Mouse (Mus musculus) limb, embryonic 14.5 days (tissue): ENCODE results near the gene Sdk2. TPM values are rescaled to one million over a fixed set of nuclear protein-coding genes. Genes with fewer than 3 reads are reported as not detected.

Experiments used
- ATAC-seq: fragments of 200-750 bp; cut with Nextera tagmentation; 2 replicates; pipeline ENCODE4 v1.8.0; 2017; ENCODE audit warnings: low read depth, moderate number of reproducible peaks, moderate TSS enrichment; ENCODE audit not compliant: low FRiP score
- DNase-seq: peaks from one replicate; pipeline ENCODE4 v3.0.0-alpha.2; 2015; ENCODE audit warnings: low spot score
- H3K27ac ChIP-seq: fragments of 300-500 bp; sonication (generic); replicated peaks from 2 replicates; pipeline ENCODE4 v1.5.1; 2014; ENCODE audit warnings: low read depth, mild to moderate bottlenecking, low read length, moderate library complexity, mixed read lengths
- H3K27me3 ChIP-seq: fragments of 300-500 bp; sonication (generic); 2 replicates; pipeline ENCODE4 v1.6.1; 2014; ENCODE audit warnings: low read length, mixed read lengths; ENCODE audit not compliant: control insufficient read depth, insufficient read depth
- H3K36me3 ChIP-seq: fragments of 300-500 bp; sonication (generic); 2 replicates; pipeline ENCODE4 v1.6.1; 2014; ENCODE audit warnings: mild to moderate bottlenecking, low read length, moderate library complexity, mixed read lengths; ENCODE audit not compliant: control insufficient read depth, insufficient read depth
- H3K4me1 ChIP-seq: fragments of 300-500 bp; sonication (generic); 2 replicates; pipeline ENCODE4 v1.6.1; 2014; ENCODE audit warnings: antibody characterized with exemption, low read length, mixed read lengths; ENCODE audit not compliant: control insufficient read depth, insufficient read depth
- H3K4me2 ChIP-seq: fragments of 300-500 bp; sonication (generic); replicated peaks from 2 replicates; pipeline ENCODE4 v1.6.1; 2014; ENCODE audit warnings: low read depth, mild to moderate bottlenecking, low read length, moderate library complexity; ENCODE audit not compliant: severe bottlenecking
- H3K4me3 ChIP-seq: fragments of 300-500 bp; sonication (generic); replicated peaks from 2 replicates; pipeline ENCODE4 v1.5.1; 2014; ENCODE audit warnings: low read length
- H3K9ac ChIP-seq: fragments of 300-500 bp; sonication (generic); 2 replicates; pipeline ENCODE4 v1.6.1; 2014; ENCODE audit warnings: mild to moderate bottlenecking, low read depth, low read length, moderate library complexity; ENCODE audit not compliant: severe bottlenecking
- H3K9me3 ChIP-seq: fragments of 300-500 bp; sonication (generic); 2 replicates; pipeline ENCODE4 v1.6.1; 2016; ENCODE audit warnings: low read length; ENCODE audit not compliant: control insufficient read depth
- POLR2A ChIP-seq: fragments of 200-500 bp; IDR thresholded peaks from 2 replicates; pipeline ENCODE4 v1.8.0; 2012; ENCODE audit warnings: inconsistent platforms, mild to moderate bottlenecking, moderate library complexity, borderline replicate concordance; ENCODE audit not compliant: insufficient read depth, insufficient read length; ENCODE audit errors: extremely low read depth
- WGBS: fragments of 180-500 bp; shearing (Covaris S2); extraction: QIAGEN DNeasy Blood & Tissue Kit; methylation state at CpG from one replicate; pipeline ENCODE4 v1.1.7; 2014; 5-methylcytosine and 5-hydroxymethylcytosine counted together
- polyA plus RNA-seq, 2 experiments: library from polyadenylated mRNA; depleted of rRNA in 1 of 2; stranded (reverse) in 1 of 2; unstranded in 1 of 2; fragments of >200 nt; fragmentation: Nextera tagmentation in 1 of 2; extraction: Ambion mirVana in 1 of 2; gene quantifications; 2 replicates each; pipeline versions ENCODE4 v1.2.1 to v1.2.3; 2012 to 2014

Sdk2 gene
- polyA plus RNA-seq, 2 experiments = 8.0 to 11.6 TPM

DNA sequence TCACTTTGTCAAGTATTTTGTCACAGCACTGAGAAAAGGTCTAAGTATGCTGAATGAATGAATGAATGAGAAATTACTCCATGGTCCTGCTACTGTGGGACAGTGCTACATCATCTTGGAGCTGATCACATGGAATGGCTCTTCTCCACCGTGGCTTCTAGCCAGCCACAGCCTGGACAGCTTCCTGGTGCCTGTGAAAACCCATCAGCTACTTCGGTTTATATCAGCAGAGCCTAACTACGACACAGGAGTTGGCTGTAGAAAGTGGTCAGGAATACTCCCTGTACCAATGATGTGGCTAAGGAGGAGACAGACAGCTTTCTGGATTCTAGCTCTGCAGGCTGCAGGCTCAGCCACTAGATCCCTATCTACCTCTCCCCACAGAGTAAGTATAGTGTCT lies 63.7 kb downstream of the Sdk2 start:
- H3K36me3 ChIP-seq = no peaks in the 10 kb centered on the region
- TF ChIP-seq POLR2A = no peak
- H3K27ac ChIP-seq = no peak overlapping the region
- H3K27me3 ChIP-seq = no peaks in the 10 kb centered on the region
- no peaks in the 10 kb centered on the region for H3K9me3 ChIP-seq
- no peak overlapping the region for H3K9ac ChIP-seq
- no peak for ATAC-seq
- no peak overlapping the region for H3K4me2 ChIP-seq
- 0 out of 2 replicates have a peak, but pooled peaks cover 5% of the 10 kb centered on the region for H3K4me1 ChIP-seq
- H3K4me3 ChIP-seq = no peak overlapping the region
- 73% methylated on average over 3 of the region's 3 CpGs for WGBS
- DNase-seq = no peak

GRCm38 (mm10) chr11:114000051-114000450 lies 66.8 kb downstream of the Sdk2 start:
- Histone ChIP-seq H3K36me3 (no peaks in the 10 kb centered on the region), H3K9me3 (no peaks in the 10 kb centered on the region), H3K4me3 (no peak overlapping the region), H3K4me1 (no peaks in the 10 kb centered on the region), H3K27ac (no peak overlapping the region), H3K27me3 (no peaks in the 10 kb centered on the region), H3K4me2 (no peak overlapping the region), H3K9ac (no peak overlapping the region)
- 25% methylated on average over 6 of the region's 6 CpGs for WGBS
- no peak for DNase-seq
- ATAC-seq = no peak
- TF ChIP-seq POLR2A = no peak

DNA sequence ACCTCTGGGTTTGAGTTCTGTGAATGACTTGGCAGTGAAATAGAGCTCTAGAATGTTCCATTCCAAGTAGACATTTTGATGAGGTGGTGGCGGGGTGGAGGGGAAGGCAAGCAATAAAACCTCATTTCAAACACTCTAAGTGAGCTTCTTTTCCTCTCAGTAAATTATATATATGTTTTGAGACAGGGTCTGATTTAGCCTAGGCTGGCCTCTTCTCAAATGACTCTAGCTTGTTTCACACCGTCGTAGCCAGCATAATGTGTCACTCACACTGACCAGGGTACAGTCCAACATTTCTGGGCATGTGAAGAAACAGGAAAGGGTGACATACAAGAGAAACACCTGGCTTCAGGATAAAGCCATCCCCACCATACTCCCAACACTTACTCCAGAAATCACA lies 68.1 kb downstream of the Sdk2 start:
- Histone ChIP-seq H3K36me3 (no peaks in the 10 kb centered on the region), H3K9ac (no peak overlapping the region), H3K27ac (no peak overlapping the region), H3K4me3 (no peak overlapping the region), H3K4me1 (no peaks in the 10 kb centered on the region), H3K4me2 (no peak overlapping the region), H3K27me3 (no peaks in the 10 kb centered on the region), H3K9me3 (no peaks in the 10 kb centered on the region)
- no peak for TF ChIP-seq POLR2A
- DNase-seq (no peak), ATAC-seq (no peak)
- 76% methylated on average over 3 of the region's 3 CpGs for WGBS

DNA sequence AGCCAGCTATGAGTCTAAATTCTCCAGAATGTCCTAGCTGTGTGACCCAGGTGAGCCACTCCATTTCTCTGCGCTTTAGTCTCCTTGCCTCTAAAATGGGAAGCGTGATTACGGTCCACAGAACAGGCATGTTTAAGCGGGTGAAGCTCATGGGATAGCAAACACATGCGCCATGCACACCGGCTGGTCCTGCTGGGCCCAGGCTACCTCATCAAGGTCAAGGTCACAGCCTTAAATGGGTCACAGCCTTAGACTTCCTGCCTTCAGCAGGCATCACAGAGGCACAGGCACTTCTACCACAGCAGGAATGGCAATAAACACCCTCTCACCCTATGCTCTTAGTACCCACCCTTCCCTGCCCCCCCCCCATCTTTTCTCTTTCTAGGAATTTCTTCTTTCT lies 72.9 kb downstream of the Sdk2 start:
- no peak for TF ChIP-seq POLR2A
- DNase-seq (no peak), ATAC-seq (no peak)
- Histone ChIP-seq H3K27ac (no peak overlapping the region), H3K4me3 (no peak overlapping the region), H3K36me3 (no peaks in the 10 kb centered on the region), H3K4me2 (no peak overlapping the region), H3K9me3 (no peaks in the 10 kb centered on the region), H3K9ac (no peak overlapping the region), H3K4me1 (peaks cover 20% of the 10 kb centered on the region), H3K27me3 (no peaks in the 10 kb centered on the region)
- WGBS = 36% methylated on average over 6 of the region's 6 CpGs

DNA sequence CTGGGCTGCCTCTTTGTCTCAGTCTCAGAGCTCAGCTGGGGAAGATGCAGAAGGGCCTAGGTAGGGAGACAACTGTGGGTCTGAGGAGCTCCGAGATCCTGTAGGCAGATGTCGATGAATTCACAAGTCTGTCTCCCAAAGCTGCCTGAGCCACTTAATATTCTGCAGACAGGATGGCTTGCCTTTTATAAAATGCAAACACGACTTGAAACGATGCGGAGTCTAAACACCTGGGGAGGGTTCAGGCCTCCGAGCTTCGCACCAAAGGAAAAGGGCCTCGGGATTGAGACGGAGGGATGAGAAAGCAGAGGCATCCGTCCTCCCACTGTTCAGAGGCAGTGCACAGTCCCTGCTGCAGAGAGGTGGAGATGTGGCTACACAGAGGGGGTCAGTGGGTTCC lies 74.0 kb downstream of the Sdk2 start:
- ATAC-seq (no peak), DNase-seq (no peak)
- Histone ChIP-seq H3K27ac (no peak overlapping the region), H3K36me3 (no peaks in the 10 kb centered on the region), H3K4me3 (no peak overlapping the region), H3K4me1 (peaks cover 20% of the 10 kb centered on the region), H3K9me3 (no peaks in the 10 kb centered on the region), H3K4me2 (no peak overlapping the region), H3K27me3 (no peaks in the 10 kb centered on the region), H3K9ac (no peak overlapping the region)
- 70% methylated on average over 10 of the region's 10 CpGs for WGBS
- no peak for TF ChIP-seq POLR2A

GRCm38 (mm10) chr11:113991886-113992285 lies 75.0 kb downstream of the Sdk2 start:
- WGBS = 54% methylated on average over 8 of the region's 8 CpGs
- Histone ChIP-seq H3K9me3 (no peaks in the 10 kb centered on the region), H3K9ac (no peak overlapping the region), H3K4me1 (peaks cover 20% of the 10 kb centered on the region), H3K4me2 (no peak overlapping the region), H3K27me3 (no peaks in the 10 kb centered on the region), H3K27ac (no peak overlapping the region), H3K36me3 (no peaks in the 10 kb centered on the region), H3K4me3 (no peak overlapping the region)
- DNase-seq = no peak
- ATAC-seq = no peak
- no peak for TF ChIP-seq POLR2A
